Mouse (Mus musculus): ENCODE data around the gene Zfp385a. TPM values are rescaled to one million over a fixed set of nuclear protein-coding genes. Genes with fewer than 3 reads are reported as not detected.
A peak's percentile ranks its signal among the peaks of the same experiment; 100 is the strongest.

Zfp385a gene
- polyA plus RNA-seq, 1 experiment from 2014 or later: 22.9 TPM

DNA sequence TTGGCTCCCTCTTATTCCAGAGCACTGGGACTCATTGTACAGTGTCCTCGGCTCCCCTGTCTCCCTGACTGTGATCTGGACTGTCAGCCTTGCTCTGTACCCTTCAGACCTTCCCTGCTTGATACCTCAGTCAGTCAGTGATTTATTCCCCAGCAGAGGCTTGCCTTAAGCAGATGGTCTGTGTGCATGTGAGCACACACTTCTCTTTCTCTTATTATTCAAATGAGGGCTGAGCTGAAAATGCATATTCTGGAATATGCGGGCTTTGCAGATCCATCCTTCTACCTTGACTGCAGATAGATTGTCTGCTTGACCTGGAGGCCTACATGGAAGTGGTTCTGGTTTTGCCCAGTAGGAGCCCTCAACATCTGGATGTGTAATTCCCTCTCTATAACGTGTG is 41.9 kb downstream of the Zfp385a start:
- ChIA-PET CTCF (interaction anchor here (0.9 kb wide), 1 partner anchor 14 kb away, joined by 4 read pairs; no protein-coding TSS in a partner anchor), POLR2A (no interaction called here)
- ATAC-seq (no peak), DNase-seq (ENCODE audit: low read depth, low spot score) (no peak)
- in situ Hi-C loops (cut with MboI; ENCODE audit: low pct_unique_long_range_greater_than_20kb): no loop called here
- H3K27me3 ChIP-seq: no peaks in the 10 kb centered on the region
- no peak for TF ChIP-seq CTCF (IDR thresholded peaks at IDR 0.05)

DNA sequence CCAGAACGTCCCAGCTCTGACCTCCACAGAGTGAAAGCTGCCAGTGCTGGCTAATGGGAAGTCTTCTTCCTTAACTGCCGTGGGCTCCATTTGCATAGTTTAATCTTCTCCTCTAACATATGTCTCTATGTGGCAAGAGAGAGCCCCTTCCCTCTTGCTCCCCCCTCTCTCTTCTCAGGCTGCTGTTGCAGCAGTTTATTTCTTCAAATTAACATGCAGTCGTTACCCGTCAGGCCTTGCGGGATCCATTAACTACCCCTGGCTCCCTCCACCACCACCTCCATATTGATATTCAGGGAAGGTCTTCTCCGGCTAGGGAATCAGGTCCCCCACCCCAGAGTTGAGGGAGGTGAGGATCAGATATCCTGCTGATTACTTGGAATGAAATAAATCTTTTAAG is 42.6 kb downstream of the Zfp385a start:
- CTCF ChIA-PET: interaction anchor here (1.4 kb wide), 1 partner anchor 13 kb away, joined by 6 read pairs; no protein-coding TSS in a partner anchor
- POLR2A ChIA-PET: no interaction called here
- in situ Hi-C loops (cut with MboI; ENCODE audit: low pct_unique_long_range_greater_than_20kb): no loop called here
- H3K27me3 ChIP-seq: no peaks in the 10 kb centered on the region
- ATAC-seq (no peak), DNase-seq (ENCODE audit: low read depth, low spot score) (no peak)
- TF ChIP-seq CTCF (IDR thresholded peaks at IDR 0.05): no peak

DNA sequence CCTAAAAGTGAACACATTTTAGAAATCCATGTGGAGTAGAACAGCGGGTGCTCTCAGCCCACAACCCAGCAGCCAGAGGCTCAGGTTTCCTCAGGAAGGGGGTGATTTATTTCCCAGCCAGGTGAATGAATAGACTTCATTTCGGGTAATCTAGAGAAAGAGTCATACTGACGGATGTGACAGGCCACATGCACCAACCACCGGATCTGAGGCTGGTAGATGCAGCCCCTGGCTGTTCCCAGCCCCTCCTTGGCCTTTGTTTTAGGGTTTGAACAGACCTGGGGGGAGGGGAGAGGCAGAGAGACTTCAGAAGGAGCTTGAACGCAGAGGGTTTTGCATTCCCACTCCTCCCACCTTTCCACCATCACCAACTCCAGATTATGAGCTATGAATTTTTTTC is 44.0 kb downstream of the Zfp385a start:
- DNase-seq (ENCODE audit: low read depth, low spot score): no peak
- ChIA-PET CTCF (interaction anchor here (1.1 to 1.7 kb wide), 4 partner anchors 11 to 113 kb away, joined by 3 to 6 read pairs (median 4); no protein-coding TSS in a partner anchor), POLR2A (no interaction called here)
- no peaks in the 10 kb centered on the region for H3K27me3 ChIP-seq
- in situ Hi-C loops (cut with MboI; ENCODE audit: low pct_unique_long_range_greater_than_20kb): no loop called here
- TF ChIP-seq CTCF (IDR thresholded peaks at IDR 0.05): no peak
- ATAC-seq: no peak

DNA sequence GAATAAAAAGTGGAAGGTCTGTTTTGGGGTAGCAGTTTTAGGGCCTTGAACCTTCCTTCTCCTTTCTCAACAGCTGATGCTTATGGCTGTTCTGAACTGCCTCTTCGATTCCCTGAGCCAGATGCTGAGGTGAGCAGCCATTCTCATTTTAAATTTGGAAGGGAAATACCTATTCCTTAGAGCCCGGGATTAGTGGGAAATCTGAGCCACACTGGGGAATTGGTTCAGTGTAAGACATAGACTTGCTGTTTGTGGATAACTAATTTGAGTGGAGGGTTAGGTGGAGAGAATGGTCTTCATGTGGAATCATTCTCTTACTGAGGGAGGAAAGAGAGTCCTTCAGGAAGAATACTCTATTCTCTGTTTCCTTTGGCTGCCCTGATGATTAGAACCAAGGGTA is 45.2 kb downstream of the Zfp385a start:
- ATAC-seq (no peak), DNase-seq (ENCODE audit: low read depth, low spot score) (no peak)
- ChIA-PET CTCF (interaction anchor here (1.1 to 1.2 kb wide), 2 partner anchors 9 to 13 kb away, joined by 3 read pairs; no protein-coding TSS in a partner anchor), POLR2A (no interaction called here)
- H3K27me3 ChIP-seq: no peaks in the 10 kb centered on the region
- in situ Hi-C loops (cut with MboI; ENCODE audit: low pct_unique_long_range_greater_than_20kb): no loop called here
- TF ChIP-seq CTCF (IDR thresholded peaks at IDR 0.05): no peak

DNA sequence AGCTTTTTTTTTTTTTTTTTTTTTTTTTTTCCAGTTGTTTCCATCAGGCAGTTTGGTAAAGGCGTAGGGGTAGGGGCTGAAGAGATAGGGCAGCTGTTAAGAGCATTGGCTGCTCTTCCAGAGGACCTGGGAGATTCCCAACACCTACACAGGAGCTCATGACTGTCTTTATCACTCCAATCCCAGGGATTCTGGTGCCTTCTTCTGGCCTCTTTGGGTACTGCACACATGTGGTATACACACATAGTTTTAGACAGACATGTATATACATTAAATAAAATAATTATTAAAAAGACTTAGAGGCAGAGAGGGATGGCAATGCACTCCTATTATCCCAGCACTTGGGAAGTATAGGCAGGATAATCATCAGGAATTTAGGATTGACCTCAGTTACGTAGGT is 46.5 kb downstream of the Zfp385a start:
- ChIA-PET POLR2A (interaction anchor here (1.2 kb wide), 1 partner anchor 12 kb away, joined by 3 read pairs; no protein-coding TSS in a partner anchor), CTCF (interaction anchor here (0.9 to 2.1 kb wide), 10 partner anchors 9 to 110 kb away, joined by 3 to 17 read pairs (median 4); no protein-coding TSS in a partner anchor)
- no peak for TF ChIP-seq CTCF (IDR thresholded peaks at IDR 0.05)
- H3K27me3 ChIP-seq: no peaks in the 10 kb centered on the region
- in situ Hi-C loops (cut with MboI; ENCODE audit: low pct_unique_long_range_greater_than_20kb): no loop called here
- DNase-seq (ENCODE audit: low read depth, low spot score) (no peak), ATAC-seq (no peak)

DNA sequence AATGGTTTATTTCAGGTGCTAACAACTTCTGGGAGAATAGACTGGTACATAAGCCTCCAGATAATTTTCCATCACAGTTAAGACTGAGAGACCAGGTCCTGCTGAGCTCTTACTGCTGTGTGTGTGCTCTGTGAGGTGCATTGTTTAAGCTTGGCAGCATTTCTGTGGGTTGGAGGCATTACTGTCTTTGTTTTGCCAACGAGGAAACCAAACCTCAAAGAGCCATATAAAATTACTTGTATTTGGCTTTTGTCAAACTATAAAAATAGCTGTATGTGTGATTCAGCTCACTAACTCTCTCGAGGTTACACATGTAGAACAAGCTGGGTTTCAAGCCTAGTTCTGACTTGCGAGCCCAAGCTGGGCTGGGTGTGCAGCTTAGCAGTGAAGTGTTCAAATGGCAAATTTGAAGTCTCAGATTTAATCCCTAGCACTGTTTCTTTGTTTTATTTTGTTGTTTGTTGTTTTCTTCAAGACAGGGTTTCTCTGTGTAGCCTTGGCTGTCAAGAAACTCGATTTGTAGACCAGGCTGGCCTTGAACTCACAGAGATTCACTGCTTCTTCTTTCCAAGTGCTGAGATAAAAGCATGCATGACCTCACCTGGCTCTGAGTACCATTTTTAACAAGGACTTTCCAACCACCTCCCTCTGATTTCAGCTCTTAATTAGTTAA is 47.1 kb downstream of the Zfp385a start:
- no peak for ATAC-seq
- CTCF ChIA-PET: interaction anchor here (0.9 to 2.1 kb wide), 10 partner anchors 9 to 110 kb away, joined by 3 to 17 read pairs (median 4); no protein-coding TSS in a partner anchor
- no peak for TF ChIP-seq CTCF (IDR thresholded peaks at IDR 0.05)
- no peaks in the 10 kb centered on the region for H3K27me3 ChIP-seq
- DNase-seq (ENCODE audit: low read depth, low spot score): peak; percentile 61
- in situ Hi-C loops (cut with MboI; ENCODE audit: low pct_unique_long_range_greater_than_20kb): no loop called here
- POLR2A ChIA-PET: interaction anchor here (1.2 kb wide), 1 partner anchor 12 kb away, joined by 3 read pairs; no protein-coding TSS in a partner anchor

DNA sequence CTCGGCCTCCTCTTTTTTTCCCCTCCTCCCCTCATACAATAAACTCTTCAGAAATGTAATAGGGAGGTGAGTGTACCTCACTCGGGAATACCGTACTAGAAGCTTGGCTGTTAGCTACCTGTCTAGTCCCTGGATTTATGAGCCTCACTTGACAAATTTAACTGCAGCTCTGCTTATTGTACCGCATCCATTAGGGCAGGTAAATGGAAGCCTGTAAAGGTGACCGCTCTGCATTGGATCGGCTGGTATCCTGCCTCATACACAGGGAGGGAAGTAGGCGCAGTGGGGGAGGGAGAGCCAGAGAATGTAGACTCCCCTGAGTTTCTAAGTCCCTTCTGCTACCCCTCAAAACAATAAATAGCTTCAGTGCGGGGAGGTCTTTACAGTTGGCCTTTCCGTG is 49.0 kb downstream of the Zfp385a start:
- ChIA-PET CTCF (interaction anchor here (1.2 to 4.0 kb wide), 4 partner anchors 10 to 49 kb away, joined by 3 to 25 read pairs (median 7); partner anchors contain the start of gene Zfp385a), POLR2A (interaction anchor here (3.2 kb wide), 1 partner anchor 14 kb away, joined by 11 read pairs; no protein-coding TSS in a partner anchor)
- H3K27me3 ChIP-seq: no peaks in the 10 kb centered on the region
- no peak for TF ChIP-seq CTCF (IDR thresholded peaks at IDR 0.05)
- ATAC-seq: no peak
- in situ Hi-C loops (cut with MboI; ENCODE audit: low pct_unique_long_range_greater_than_20kb): no loop called here
- no peak for DNase-seq (ENCODE audit: low read depth, low spot score)

DNA sequence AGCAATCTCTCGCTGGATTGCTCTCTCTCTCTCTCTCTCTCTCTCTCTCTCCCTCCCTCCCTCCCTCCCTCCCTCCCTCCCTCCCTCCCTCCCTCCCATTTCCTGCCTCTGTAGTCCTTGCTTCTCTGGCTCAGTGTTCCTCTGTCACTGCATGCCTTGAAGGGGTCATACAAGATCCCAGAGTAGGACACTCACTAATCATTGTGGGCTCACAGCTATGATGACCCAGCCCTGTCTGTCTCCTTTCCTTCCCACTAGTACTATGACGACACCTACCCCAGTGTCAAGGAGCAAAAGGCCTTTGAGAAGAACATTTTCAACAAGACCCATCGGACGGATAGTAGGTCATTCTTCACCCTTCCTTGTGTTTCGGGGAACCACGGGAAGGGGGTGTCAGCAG is 49.5 kb downstream of the Zfp385a start:
- POLR2A ChIA-PET: interaction anchor here (0.6 to 3.2 kb wide), 2 partner anchors 15 to 17 kb away, joined by 4 to 11 read pairs; no protein-coding TSS in a partner anchor
- TF ChIP-seq CTCF (IDR thresholded peaks at IDR 0.05): no peak
- no peaks in the 10 kb centered on the region for H3K27me3 ChIP-seq
- no peak for DNase-seq (ENCODE audit: low read depth, low spot score)
- in situ Hi-C loops (cut with MboI; ENCODE audit: low pct_unique_long_range_greater_than_20kb): no loop called here
- ATAC-seq: no peak
- CTCF ChIA-PET: interaction anchor here (1.2 to 4.0 kb wide), 4 partner anchors 10 to 50 kb away, joined by 3 to 25 read pairs (median 7); partner anchors contain the start of gene Zfp385a

DNA sequence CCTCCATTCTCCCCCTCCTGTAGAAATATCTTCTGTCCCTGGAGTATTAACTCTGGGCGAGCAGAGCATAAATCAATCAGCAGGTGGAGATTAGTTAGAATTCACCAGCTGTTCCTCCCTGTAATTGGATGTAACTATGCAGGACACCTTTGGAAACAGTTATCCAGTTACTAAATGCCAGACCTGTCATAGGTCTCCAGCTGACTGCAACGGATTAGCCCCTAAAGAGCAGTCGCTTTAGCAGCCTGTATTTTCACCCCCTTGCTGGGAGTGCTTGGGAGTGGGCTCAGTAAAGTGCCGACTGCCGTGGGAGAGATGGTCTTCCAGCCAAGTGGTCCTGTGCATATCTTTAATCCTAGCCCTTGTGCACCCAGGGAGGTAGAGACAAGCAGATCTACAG is 50.3 kb downstream of the Zfp385a start:
- CTCF ChIA-PET: interaction anchor here (1.5 to 4.0 kb wide), 3 partner anchors 9 to 34 kb away, joined by 3 to 25 read pairs (median 11); no protein-coding TSS in a partner anchor
- H3K27me3 ChIP-seq: no peaks in the 10 kb centered on the region
- DNase-seq (ENCODE audit: low read depth, low spot score): no peak
- TF ChIP-seq CTCF (IDR thresholded peaks at IDR 0.05): no peak
- POLR2A ChIA-PET: interaction anchor here (0.6 to 3.2 kb wide), 2 partner anchors 16 to 1074 kb away, joined by 3 to 11 read pairs; no protein-coding TSS in a partner anchor
- no peak for ATAC-seq
- in situ Hi-C loops (cut with MboI; ENCODE audit: low pct_unique_long_range_greater_than_20kb): no loop called here

DNA sequence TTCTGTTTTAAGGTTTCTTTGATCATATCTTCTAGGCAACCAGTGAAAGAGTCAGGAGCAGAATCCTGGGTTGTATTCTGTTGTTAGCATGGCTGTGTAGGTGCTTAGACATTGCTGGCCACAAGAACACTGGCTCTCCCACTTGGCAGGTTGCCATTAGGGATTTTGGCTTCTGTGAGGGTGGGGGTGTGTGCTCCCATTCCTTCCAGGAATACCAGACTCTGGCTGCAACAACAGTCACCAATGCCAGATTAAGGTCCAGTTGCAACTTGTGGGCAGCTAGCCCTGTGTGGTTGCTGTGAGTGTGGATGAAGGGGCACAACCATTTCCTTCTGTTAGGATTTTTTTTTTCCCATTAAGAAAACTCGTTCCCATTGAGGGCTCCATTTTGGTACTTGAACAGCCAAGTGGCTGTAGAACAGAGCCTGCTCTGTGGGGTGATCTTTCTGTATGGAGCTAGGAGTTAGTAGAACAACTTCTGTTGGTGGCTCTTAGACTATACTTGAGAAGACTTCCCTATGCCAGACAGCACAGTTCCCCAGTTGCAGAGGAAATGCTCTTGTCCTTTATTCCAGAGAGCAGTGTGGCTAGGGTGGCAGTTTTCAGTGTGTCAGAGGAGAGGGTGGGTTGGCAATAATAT is 54.0 kb downstream of the Zfp385a start:
- ATAC-seq: no peak
- no peaks in the 10 kb centered on the region for H3K27me3 ChIP-seq
- CTCF ChIA-PET: interaction anchor here (0.9 to 7.9 kb wide), 9 partner anchors 13 to 543 kb away, joined by 3 to 116 read pairs (median 4); partner anchors contain the start of genes Copz1 and Gpr84
- in situ Hi-C loops (cut with MboI; ENCODE audit: low pct_unique_long_range_greater_than_20kb): no loop called here
- no peak for DNase-seq (ENCODE audit: low read depth, low spot score)
- no peak for TF ChIP-seq CTCF (IDR thresholded peaks at IDR 0.05)
- POLR2A ChIA-PET: interaction anchor here (1.0 to 2.1 kb wide), 4 partner anchors 19 to 78 kb away, joined by 3 to 6 read pairs (median 5); no protein-coding TSS in a partner anchor
